Mouse (Mus musculus) liver, embryonic 14.5 days (tissue): ENCODE measurements around the gene Ttc21a. TPM values are rescaled to one million over a fixed set of nuclear protein-coding genes. Genes with fewer than 3 reads are reported as not detected.

Experiments used
- ATAC-seq: fragments of 200-750 bp; cut with Nextera tagmentation; 2 replicates; pipeline ENCODE4 v1.8.0; 2017; ENCODE audit warnings: moderate number of reproducible peaks, mild to moderate bottlenecking, moderate library complexity; ENCODE audit not compliant: insufficient read depth
- DNase-seq, 3 experiments: peaks; one replicate each; pipeline ENCODE4 v3.0.0-alpha.2; 2012 to 2013; ENCODE audit warnings: low read depth in 3 of 3, low spot score in 3 of 3
- H3K27ac ChIP-seq: fragments of 300-500 bp; sonication (generic); 2 replicates; pipeline ENCODE4 v1.5.1; 2014; ENCODE audit warnings: moderate library complexity, mild to moderate bottlenecking, control low read depth, inconsistent platforms
- H3K27me3 ChIP-seq: fragments of 300-500 bp; sonication (generic); 2 replicates; pipeline ENCODE4 v1.6.1; 2014; ENCODE audit warnings: mild to moderate bottlenecking, low read length, moderate library complexity; ENCODE audit not compliant: control insufficient read depth, insufficient read depth
- H3K36me3 ChIP-seq: fragments of 300-500 bp; sonication (generic); replicated peaks from 2 replicates; pipeline ENCODE4 v1.6.1; 2014; ENCODE audit warnings: low read depth; ENCODE audit not compliant: control insufficient read depth, insufficient read depth
- H3K4me1 ChIP-seq, 2 experiments: fragments of 200-500 bp in 1 of 2; fragments of 300-500 bp in 1 of 2; sonication (generic) in 1 of 2; replicated peaks; 2 replicates each; pipeline ENCODE4 v1.6.1; 2012 to 2014; ENCODE audit warnings: antibody characterized with exemption in 1 of 2, inconsistent platforms in 1 of 2, low read length in 1 of 2; ENCODE audit not compliant: control insufficient read depth in 2 of 2, insufficient read depth in 2 of 2
- H3K4me2 ChIP-seq: fragments of 300-500 bp; sonication (generic); 2 replicates; pipeline ENCODE4 v1.6.1; 2014; ENCODE audit warnings: low read depth, mild to moderate bottlenecking, control low read depth, moderate library complexity
- H3K4me3 ChIP-seq, 2 experiments: fragments of 200-500 bp in 1 of 2; fragments of 300-500 bp in 1 of 2; sonication (generic) in 1 of 2; 2 replicates each; pipeline ENCODE4 v1.5.1; 2012 to 2014; ENCODE audit warnings: low read depth in 2 of 2, low read length in 2 of 2, mild to moderate bottlenecking in 2 of 2, control low read depth in 1 of 2, inconsistent platforms in 1 of 2, moderate library complexity in 1 of 2; ENCODE audit not compliant: insufficient read depth in 1 of 2
- H3K9ac ChIP-seq: fragments of 300-500 bp; sonication (generic); replicated peaks from 2 replicates; pipeline ENCODE4 v1.6.1; 2014; ENCODE audit warnings: mild to moderate bottlenecking, control low read depth, moderate library complexity
- H3K9me3 ChIP-seq: fragments of 300-500 bp; sonication (generic); 2 replicates; pipeline ENCODE4 v1.6.1; 2016; ENCODE audit warnings: low read length, mixed read lengths; ENCODE audit not compliant: control insufficient read depth
- CTCF ChIP-seq: IDR thresholded peaks from 2 replicates; pipeline ENCODE4 v1.5.1; 2016; ENCODE audit warnings: antibody characterized with exemption, low read depth, control low read depth
- EP300 ChIP-seq: IDR thresholded peaks from 2 replicates; pipeline ENCODE4 v1.6.1; 2016; ENCODE audit warnings: antibody characterized with exemption, low read depth
- WGBS: fragments of 180-500 bp; shearing (Covaris S2); extraction: QIAGEN DNeasy Blood & Tissue Kit; methylation state at CpG from one replicate; pipeline ENCODE4 v1.1.7; 2014; ENCODE audit not compliant: insufficient replicate concordance; 5-methylcytosine and 5-hydroxymethylcytosine counted together
- polyA plus RNA-seq, 2 experiments: library from polyadenylated mRNA; depleted of rRNA in 1 of 2; stranded (reverse) in 1 of 2; unstranded in 1 of 2; fragments of >200 nt; fragmentation: Nextera tagmentation in 1 of 2; extraction: Ambion mirVana in 1 of 2; gene quantifications; 2 replicates each; pipeline versions ENCODE4 v1.2.1 to v1.2.3; 2012 to 2014

Ttc21a gene
- polyA plus RNA-seq, 2 experiments: 0.11 to 0.22 TPM

- no peak overlapping the region for H3K9ac ChIP-seq
- WGBS: 74% methylated on average over 10 of the region's 10 CpGs
- no peak overlapping the region for H3K4me3 ChIP-seq
- H3K9me3 ChIP-seq: no peaks in the 10 kb centered on the region
- no peaks in the 10 kb centered on the region for H3K36me3 ChIP-seq
- H3K27ac ChIP-seq: no peak overlapping the region
- ATAC-seq: no peak
- TF ChIP-seq CTCF (no peak), EP300 (no peak)
- DNase-seq: no peak
- no peak overlapping the region for H3K4me2 ChIP-seq
- no peaks in the 10 kb centered on the region for H3K27me3 ChIP-seq
- H3K4me1 ChIP-seq: peaks cover 4 to 14% of the 10 kb centered on the region in 2 experiments; a peak in 3 of 4 replicates
Observed at GRCm38 (mm10) chr9:119939646-119940045, 2.2 kb downstream of the Ttc21a start.

DNA sequence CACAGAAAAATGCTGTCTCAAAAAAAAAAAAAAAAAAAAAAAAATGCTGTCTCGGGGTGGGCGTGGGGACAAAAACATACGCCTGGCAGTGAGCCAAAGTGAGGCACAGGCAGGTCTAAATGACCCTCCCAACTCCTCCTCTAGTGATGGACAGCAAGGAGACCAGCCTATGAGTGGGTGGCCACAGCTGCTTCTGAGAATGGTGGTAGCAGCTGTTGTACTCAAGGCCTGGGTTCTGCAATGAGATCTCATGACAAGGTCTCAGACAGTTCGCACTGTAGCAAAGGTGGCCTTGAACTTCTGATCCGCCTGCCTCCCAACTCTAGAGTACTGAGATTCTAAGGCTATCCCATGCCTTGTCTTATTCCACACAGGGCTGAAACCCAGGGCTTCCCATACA, 4.0 kb downstream of the Ttc21a start:
- H3K4me3 ChIP-seq: no peak overlapping the region
- H3K4me2 ChIP-seq: no peak overlapping the region
- ATAC-seq (no peak), DNase-seq (no peak)
- peaks cover 0 to 6% of the 10 kb centered on the region in 2 experiments; a peak in 2 of 4 replicates for H3K4me1 ChIP-seq
- TF ChIP-seq CTCF: no peak
- no peak for TF ChIP-seq EP300
- H3K36me3 ChIP-seq: no peaks in the 10 kb centered on the region
- H3K9me3 ChIP-seq: no peaks in the 10 kb centered on the region
- H3K27me3 ChIP-seq: no peaks in the 10 kb centered on the region
- H3K9ac ChIP-seq: no peak overlapping the region
- H3K27ac ChIP-seq: no peak overlapping the region
- 64% methylated on average over 5 of the region's 5 CpGs for WGBS

GRCm38 (mm10) chr9:119941861-119942260, 4.5 kb downstream of the Ttc21a start:
- H3K4me2 ChIP-seq: no peak overlapping the region
- peaks cover 0 to 5% of the 10 kb centered on the region in 2 experiments; a peak in 1 of 4 replicates for H3K4me1 ChIP-seq
- DNase-seq: no peak
- 83% methylated on average over 14 of the region's 14 CpGs for WGBS
- TF ChIP-seq EP300 (no peak), CTCF (no peak)
- H3K9ac ChIP-seq: no peak overlapping the region
- no peak overlapping the region for H3K27ac ChIP-seq
- H3K36me3 ChIP-seq: no peaks in the 10 kb centered on the region
- ATAC-seq: no peak
- no peak overlapping the region for H3K4me3 ChIP-seq
- no peaks in the 10 kb centered on the region for H3K9me3 ChIP-seq
- no peaks in the 10 kb centered on the region for H3K27me3 ChIP-seq

DNA sequence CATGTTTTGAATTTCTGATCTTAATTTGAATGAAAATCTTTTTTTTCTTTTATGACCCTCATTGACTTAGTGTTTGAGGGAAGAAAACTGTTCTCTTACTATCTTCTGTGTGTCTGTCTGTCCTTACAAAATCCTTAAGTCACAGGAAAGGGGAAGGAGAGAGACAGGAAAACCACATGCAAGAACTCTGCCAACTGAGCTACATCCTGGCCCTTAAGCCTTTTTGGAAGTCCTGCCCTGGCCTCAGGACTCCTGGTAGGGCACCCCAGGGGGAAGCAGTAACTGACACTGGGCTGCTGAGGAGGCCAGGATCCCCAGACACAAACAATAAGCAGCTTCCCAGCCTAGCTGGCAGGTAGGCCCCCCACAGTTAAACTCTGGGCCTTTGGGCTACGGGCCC, 5.9 kb downstream of the Ttc21a start:
- H3K27ac ChIP-seq: no peak overlapping the region
- TF ChIP-seq EP300 (no peak), CTCF (no peak)
- no peaks in the 10 kb centered on the region for H3K4me1 ChIP-seq
- ATAC-seq (no peak), DNase-seq (no peak)
- no peak overlapping the region for H3K4me2 ChIP-seq
- no peaks in the 10 kb centered on the region for H3K36me3 ChIP-seq
- H3K9me3 ChIP-seq: no peaks in the 10 kb centered on the region
- H3K9ac ChIP-seq: no peak overlapping the region
- no peaks in the 10 kb centered on the region for H3K27me3 ChIP-seq
- WGBS: 50% methylated on average over 1 of the region's 1 CpGs
- no peak overlapping the region for H3K4me3 ChIP-seq

- H3K9ac ChIP-seq: no peak overlapping the region
- no peaks in the 10 kb centered on the region for H3K9me3 ChIP-seq
- no peak overlapping the region for H3K4me2 ChIP-seq
- no peak overlapping the region for H3K4me3 ChIP-seq
- no peak for TF ChIP-seq EP300
- TF ChIP-seq CTCF: peak; percentile 89
- ATAC-seq (no peak), DNase-seq (peak in 2 of 3 experiments; percentile 11 to 16)
- WGBS: 66% methylated on average over 12 of the region's 12 CpGs
- no peaks in the 10 kb centered on the region for H3K27me3 ChIP-seq
- H3K36me3 ChIP-seq: no peaks in the 10 kb centered on the region
- H3K27ac ChIP-seq: no peak overlapping the region
- no peaks in the 10 kb centered on the region for H3K4me1 ChIP-seq
Observed at GRCm38 (mm10) chr9:119945173-119945900, 7.9 kb downstream of the Ttc21a start.
